Mouse (Mus musculus): ENCODE measurements around the gene Slc19a1. TPM values are rescaled to one million over a fixed set of nuclear protein-coding genes. Genes with fewer than 3 reads are reported as not detected.

Gene Slc19a1
- polyA plus RNA-seq, 1 experiment from 2014 or later, result 32.7 TPM

DNA sequence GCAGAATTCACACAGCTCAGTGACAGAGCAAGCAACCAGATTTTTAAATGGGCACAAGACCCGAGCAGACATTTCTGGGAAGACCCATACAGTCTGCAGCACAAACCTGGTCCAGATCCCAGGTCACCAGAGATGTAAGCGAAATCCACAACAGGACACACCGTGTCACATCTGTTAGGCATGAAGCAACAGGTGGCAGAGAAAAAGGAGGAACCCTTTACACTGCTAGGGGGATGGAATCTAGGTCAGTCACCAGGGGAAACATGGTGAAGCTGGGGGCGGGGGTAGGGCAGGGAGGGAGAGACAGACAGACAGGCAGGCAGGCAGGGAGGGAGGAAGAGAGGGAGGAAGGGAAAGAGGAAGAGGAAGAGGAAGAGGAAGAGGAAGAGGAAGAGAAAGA lies 76.1 kb downstream of the Slc19a1 start:
- Histone ChIP-seq H3K9me3 (no peaks in the 10 kb centered on the region), H3K27ac (no peak overlapping the region), H3K27me3 (ENCODE audit: insufficient read depth, poor library complexity, severe bottlenecking) (no peaks in the 10 kb centered on the region), H3K4me1 (replicated peaks) (peaks cover 39% of the 10 kb centered on the region), H3K4me3 (no peak overlapping the region), H3K36me3 (peaks cover 22% of the 10 kb centered on the region)
- no peak for DNase-seq (ENCODE audit: low spot score)
- 84% methylated on average over 4 of the region's 4 CpGs for WGBS

DNA sequence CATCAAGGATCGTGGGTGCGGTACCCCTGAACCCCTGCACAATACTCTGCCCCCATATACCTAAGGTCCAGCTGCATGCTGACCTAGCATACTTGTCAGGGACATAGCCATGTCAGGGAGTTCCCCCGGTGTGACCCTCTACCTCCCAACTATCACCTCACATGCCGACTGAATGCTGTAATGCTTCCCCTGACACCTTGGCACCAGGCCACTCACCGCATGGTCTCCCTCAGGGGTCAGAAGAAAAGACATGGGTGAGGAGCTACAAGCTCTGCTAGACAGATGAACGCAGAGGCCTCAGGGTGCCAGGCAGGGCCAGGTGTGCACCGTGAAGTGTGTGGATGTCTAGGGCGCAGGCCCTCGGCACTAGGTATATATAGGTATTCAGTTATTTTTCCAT lies 78.0 kb downstream of the Slc19a1 start:
- DNase-seq (ENCODE audit: low spot score), result no peak
- H3K27me3 ChIP-seq (ENCODE audit: insufficient read depth, poor library complexity, severe bottlenecking), result no peaks in the 10 kb centered on the region
- H3K36me3 ChIP-seq, result peaks cover 25% of the 10 kb centered on the region
- peaks cover 49% of the 10 kb centered on the region for H3K4me1 ChIP-seq (replicated peaks)
- WGBS, result 95% methylated on average over 9 of the region's 9 CpGs
- H3K27ac ChIP-seq, result no peak overlapping the region
- no peak overlapping the region for H3K4me3 ChIP-seq
- H3K9me3 ChIP-seq, result no peaks in the 10 kb centered on the region

Other genes starting within 250 kb of the Slc19a1 start
- 89.5 and 94.7 TPM in 2 replicates for gene Pcbp3, start 70.4 kb upstream of the Slc19a1 start, polyA plus RNA-seq (2016; fragmentation: Nextera tagmentation; extraction: Ambion mirVana)
- gene Col18a1, start 134.3 kb downstream of the Slc19a1 start, polyA plus RNA-seq (2016; fragmentation: Nextera tagmentation; extraction: Ambion mirVana), result 147 and 167 TPM in 2 replicates
- 77.0 and 86.6 TPM in 2 replicates for gene Pofut2, start 227.0 kb downstream of the Slc19a1 start, polyA plus RNA-seq (2016; fragmentation: Nextera tagmentation; extraction: Ambion mirVana)

All from hindbrain, embryonic 10.5 days (tissue).